Mouse (Mus musculus) kidney, adult 9 months (tissue): ENCODE measurements around the gene Zbtb7a.

ENCODE experiments used
- DNase-seq: peaks from one replicate; pipeline ENCODE4 v3.0.0; 2022

Zbtb7a gene

DNA sequence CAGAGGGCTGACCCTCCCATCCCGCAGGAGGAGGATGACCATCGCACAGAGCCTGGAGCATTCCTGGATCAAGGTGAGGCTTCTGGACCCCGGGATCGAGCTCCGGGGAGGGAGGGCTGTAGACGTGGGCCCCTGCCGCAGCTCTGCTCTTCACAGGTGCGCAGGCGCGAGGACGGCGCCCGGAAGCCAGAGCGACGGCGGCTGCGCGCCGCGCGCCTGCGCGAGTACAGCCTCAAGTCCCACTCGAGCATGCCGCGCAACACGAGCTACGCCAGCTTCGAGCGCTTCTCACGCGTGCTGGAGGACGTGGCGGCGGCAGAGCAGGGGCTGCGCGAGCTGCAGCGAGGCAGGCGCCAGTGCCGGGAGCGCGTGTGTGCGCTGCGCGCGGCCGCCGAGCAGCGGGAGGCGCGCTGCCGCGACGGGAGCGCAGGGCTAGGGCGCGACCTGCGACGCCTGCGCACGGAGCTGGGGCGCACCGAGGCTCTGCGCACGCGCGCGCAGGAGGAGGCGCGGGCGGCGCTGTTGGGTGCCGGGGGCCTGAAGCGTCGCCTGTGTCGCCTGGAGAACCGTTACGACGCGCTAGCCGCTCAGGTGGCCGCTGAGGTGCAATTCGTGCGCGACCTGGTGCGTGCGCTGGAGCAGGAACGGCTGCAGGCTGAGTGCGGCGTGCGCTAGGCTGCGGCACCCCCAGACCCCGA, 57.4 kb downstream of the Zbtb7a start:
- DNase-seq, result peak; percentile 86

DNA sequence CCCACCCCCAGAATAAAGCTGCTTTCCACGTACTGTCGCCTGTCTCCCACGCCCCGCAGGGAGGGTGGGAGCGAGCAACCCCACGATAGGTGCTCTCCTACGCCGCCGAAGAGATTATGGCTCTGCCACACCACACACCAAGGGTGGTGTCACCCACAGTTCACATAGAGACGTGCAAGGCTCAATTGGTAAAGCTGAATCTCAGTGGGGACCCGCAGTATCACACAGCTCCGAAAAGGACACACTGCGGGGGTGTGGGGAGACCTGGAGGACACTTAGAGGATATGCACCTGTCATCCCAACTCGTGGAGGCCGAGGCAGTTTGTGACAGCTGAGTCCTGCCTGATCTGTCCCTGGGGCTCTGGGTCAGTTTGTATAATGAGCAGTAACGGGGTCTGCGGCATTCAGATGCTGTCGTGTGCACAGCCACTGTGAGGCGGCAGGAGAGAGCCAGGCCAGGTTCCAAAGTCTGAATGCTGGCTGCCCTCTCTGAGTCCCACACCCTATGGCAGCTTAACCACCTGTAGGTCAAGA, 58.0 kb downstream of the Zbtb7a start:
- DNase-seq, result peak; percentile 52

DNA sequence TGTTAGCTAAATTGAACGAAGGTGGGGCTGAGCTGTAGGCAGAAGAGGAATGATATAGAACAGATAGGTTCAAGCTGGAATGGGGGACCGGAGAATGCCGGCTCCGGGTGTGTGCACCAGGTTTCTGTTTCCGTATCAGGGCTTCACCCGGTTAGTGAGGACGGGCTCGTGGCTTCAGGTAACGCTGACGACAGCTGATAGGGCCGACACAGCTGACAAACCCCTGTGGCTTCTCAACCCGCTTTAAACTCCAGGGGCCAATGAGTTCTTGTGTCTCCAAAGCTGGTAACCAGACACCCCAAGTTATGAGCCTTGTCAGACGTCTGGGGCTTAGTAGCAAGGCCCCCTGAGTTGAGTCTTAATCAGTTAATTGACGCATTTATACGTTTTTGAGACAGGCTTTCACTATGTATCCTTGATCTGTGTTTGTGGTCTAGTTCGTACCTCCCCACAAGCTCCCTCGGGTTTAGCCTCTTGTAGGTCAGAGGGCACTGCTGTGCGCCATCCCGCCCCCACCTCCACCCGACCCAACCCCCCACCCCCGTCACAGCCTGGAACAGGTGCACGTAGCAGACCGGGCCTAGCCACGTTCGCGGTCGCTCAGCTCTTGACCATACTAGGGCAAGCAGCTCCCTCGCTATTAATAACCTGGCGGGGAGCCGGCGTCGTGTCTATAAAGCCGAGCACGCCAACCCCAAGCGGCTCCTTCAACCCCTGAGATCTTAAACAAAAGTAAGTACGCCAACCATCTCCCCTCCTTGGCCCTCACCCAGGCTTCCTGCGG, 59.2 kb downstream of the Zbtb7a start:
- peak; percentile 22 for DNase-seq

DNA sequence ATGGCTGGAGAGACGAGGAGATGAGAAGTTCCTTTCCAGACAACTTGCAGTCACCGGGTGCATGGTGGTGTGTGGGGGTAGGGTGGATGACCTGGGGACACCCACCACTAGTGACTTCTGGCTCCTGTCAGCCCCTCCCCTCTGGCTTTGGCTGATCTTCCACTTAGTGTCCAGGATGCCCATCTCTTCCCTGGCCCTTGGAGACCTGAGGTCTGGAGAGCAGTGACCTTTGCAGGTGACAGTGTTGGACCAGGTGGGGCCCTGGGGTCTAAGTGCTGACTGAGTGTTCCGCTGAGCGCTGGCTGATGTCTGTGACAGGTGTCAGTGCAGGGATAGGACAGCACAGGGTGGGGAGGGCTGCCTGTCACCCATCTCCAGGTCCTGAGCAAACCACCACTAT, 60.3 kb downstream of the Zbtb7a start:
- peak; percentile 11 for DNase-seq

GRCm38 (mm10) chr10:81196470-81197065, 61.5 kb downstream of the Zbtb7a start:
- DNase-seq, result no peak

DNA sequence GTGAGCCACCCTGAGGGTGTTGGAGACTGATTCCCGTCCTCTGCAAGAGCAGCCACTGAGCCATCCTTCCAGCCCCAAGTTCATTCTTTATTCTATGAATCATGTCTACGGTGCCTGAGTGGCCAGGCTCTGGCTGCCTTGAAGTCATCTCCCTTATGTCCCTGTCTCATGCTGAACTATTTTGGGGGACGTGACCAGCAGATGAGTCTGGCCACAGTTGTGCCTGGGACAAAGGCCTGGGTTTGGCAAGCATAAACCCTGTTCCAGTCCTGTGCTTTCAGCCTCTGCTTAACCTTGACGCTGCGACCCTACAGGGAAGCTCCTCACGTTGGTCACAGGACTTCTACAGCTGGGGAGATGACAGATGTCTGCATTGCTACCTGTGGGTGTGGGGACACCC, 62.3 kb downstream of the Zbtb7a start:
- no peak for DNase-seq

DNA sequence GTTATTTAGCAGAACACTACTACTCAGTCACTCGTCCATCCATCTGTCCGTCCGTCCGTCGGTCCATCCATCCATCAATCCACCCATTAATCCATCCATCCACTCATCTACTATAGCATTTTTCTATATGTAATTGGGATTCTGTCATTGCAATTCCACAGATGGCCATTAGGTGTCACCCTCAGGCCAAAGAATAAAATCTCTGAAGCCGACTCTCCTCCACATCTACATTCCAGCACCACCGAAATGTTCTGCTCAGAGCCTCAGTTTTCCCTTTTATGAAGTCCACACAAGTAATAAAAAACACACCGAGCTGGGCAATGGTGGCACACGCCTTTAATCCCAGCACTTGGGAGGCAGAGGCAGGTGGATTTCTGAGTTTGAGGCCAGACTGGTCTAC, 63.2 kb downstream of the Zbtb7a start:
- DNase-seq, result peak; percentile 70

GRCm38 (mm10) chr10:81198990-81199389, 64.0 kb downstream of the Zbtb7a start:
- DNase-seq, result no peak

DNA sequence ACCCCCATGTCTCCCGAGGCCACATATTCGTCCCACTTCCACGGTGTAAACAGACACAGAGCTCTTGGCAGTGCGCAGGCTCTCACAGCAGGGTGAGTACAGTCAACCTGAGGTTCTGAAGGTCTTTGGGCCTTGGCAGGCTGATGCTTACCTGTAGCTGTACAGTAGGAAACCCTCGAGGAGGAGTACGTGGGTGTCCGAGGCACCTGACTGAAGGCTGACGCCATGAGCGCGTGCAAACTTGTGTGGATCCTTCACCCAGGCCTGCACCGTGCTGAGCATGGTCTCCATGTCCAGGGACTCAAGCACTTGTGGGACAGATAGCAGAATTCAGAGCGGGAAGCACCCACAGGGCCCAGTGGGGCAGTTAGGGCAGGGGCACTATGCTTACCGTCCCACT, 65.1 kb downstream of the Zbtb7a start:
- DNase-seq, result no peak

DNA sequence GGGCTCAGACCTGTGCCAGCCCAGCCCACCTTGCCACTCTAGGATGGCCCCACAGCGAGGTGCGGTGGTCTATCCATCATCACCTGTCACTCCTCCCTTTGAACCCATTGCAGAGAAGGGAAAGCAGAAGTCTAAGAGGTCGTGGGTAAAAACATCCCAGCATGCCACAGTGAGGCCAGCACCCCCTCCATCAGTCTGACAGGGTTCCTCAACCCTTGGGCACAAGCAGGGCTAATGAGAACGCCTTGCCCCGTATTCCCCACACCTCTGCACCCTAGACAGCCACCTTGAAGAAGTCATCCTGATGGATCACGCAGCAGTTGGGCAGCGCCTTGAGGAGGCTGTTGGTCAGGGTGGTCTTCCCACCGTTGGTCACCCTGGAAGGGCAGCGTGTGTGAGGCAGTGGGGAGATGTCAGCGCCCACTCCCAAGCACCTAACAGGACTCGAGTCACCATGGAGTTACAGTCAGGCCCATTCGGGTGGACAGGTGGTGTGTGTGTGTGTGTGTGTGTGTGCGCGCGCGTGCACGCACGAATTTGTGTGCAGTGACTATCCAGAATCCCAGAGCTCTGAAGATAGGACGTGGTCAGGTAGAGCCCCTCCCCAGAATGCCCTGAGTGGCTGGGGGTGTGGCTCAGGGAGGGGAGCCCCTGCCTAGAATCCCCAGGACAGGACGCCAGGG, 65.7 kb downstream of the Zbtb7a start:
- DNase-seq, result no peak

- DNase-seq, result no peak
These were observed 67.1 kb downstream of the Zbtb7a start, which contains the start of gene Nmrk2 for GRCm38 (mm10) chr10:81201807-81202758. Gene Nmrk2 (minus strand): TSS chr10:81202051.
